Mouse (Mus musculus) Patski (cell line): Measurements from ENCODE around the gene Vwa2. TPM values are rescaled to one million over a fixed set of nuclear protein-coding genes. Genes with fewer than 3 reads are reported as not detected.

Experiments
- ATAC-seq: fragments of 100-300 bp; one replicate; pipeline ENCODE4 v1.8.0; 2021
- CTCF ChIA-PET: fragments of 350-600 bp; sonication (Branson Sonifier 250); formaldehyde crosslinking; loops from one replicate; lab custom pipeline; 2022; ENCODE audit warnings: inconsistent platforms; lab: Charles Lee
- POLR2A ChIA-PET: fragments of 350-600 bp; sonication (Branson Sonifier 250); formaldehyde crosslinking; loops from one replicate; lab custom pipeline; 2022; ENCODE audit warnings: antibody characterized with exemption, inconsistent platforms; lab: Charles Lee
- DNase-seq: peaks from one replicate; pipeline ENCODE4 v3.0.0-alpha.2; 2011; ENCODE audit warnings: low read depth, low spot score
- H3K27me3 ChIP-seq: fragments of 371-371 bp; one replicate; pipeline ENCODE4 v1.5.1; 2021
- CTCF ChIP-seq: fragments of 100-300 bp; IDR thresholded peaks from one replicate; pipeline ENCODE4 v1.5.1; 2021
- in situ Hi-C: fragments of 300-500 bp; cut with MboI; formaldehyde crosslinking; loops from 3 replicates; pipeline ENCODE4 v1.11.1; 2018; ENCODE audit warnings: low pct_unique_long_range_greater_than_20kb, mixed read lengths
- polyA plus RNA-seq: library from polyadenylated mRNA; unstranded; gene quantifications from one replicate; pipeline ENCODE4 v1.2.3, GENCODE M21; 2021

Gene Vwa2
- polyA plus RNA-seq, 1 experiment from 2014 or later, result 1.8 TPM

DNA sequence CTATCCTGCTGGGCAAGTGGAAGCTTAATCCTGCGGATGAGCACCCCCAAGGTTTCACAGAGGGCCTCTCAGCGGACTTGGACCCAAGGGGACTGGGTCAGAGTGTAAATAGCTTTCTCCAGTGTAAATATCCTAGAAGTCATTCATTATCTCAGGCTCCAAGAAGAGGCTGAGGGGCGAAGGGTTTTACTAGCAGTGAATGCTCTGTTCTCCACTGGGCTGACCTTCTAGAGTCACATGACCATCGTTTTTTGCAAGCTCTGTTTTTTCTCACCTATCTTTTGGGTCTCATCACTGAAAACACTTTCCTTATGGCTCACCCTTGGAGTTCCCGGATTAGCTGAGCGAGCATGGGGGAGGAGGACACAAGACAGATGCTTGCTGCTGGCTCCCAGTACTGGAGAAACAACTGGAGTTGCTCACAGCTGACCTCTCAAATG is 84.6 kb downstream of the Vwa2 start:
- ChIA-PET CTCF (interaction anchor here (0.9 to 1.8 kb wide), 5 partner anchors 10 to 73 kb away, joined by 3 to 4 read pairs (median 3); no protein-coding TSS in a partner anchor), POLR2A (interaction anchor here (1.0 kb wide), 1 partner anchor 9 kb away, joined by 3 read pairs; no protein-coding TSS in a partner anchor)
- no peaks in the 10 kb centered on the region for H3K27me3 ChIP-seq
- no peak for TF ChIP-seq CTCF
- ATAC-seq (no peak), DNase-seq (no peak)
- in situ Hi-C loops, result no loop called here

DNA sequence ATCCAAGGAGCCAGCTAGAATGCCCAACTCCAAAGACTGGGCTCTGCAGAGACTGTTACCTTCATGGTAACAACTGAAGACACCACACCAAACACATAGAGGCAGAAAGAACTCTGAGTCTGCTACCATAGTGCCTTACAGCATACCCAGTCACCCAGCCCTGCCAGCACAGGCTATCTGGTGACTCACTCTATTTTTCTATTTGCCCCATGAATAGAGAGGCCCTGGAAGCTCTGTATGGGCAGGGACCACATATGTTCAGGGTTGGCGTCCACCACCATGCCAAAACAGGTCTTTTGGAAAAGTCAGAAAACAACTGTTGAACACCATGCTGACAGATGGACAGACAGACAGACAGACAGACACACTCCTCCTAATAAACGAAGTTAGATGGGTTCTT is 85.0 kb downstream of the Vwa2 start:
- no peaks in the 10 kb centered on the region for H3K27me3 ChIP-seq
- ATAC-seq (peak; percentile 72), DNase-seq (no peak)
- no peak for TF ChIP-seq CTCF
- CTCF ChIA-PET, result interaction anchor here (0.9 to 1.8 kb wide), 4 partner anchors 10 to 72 kb away, joined by 3 to 4 read pairs (median 4); no protein-coding TSS in a partner anchor
- in situ Hi-C loops, result no loop called here
- POLR2A ChIA-PET, result interaction anchor here (1.0 kb wide), 1 partner anchor 10 kb away, joined by 3 read pairs; no protein-coding TSS in a partner anchor

DNA sequence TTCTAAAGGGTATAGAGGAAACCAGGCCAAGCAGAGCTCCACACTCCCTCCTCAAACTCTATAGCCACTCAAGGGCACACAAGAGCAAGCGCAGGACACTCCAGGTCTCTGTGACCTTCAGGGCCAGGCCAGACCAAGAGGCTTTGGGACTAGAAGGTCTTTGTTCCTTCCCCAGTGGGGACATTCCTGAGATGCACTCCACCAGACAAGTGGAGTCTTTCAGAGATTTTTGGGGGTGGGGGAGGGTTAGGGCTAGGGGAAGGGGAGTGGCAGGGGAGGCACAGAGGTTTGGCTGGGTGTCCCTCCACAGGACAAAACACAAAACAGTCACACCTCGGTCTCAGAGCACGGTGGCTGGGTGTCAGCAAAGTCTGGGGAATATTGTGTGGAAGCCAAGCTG is 85.6 kb downstream of the Vwa2 start:
- DNase-seq (no peak), ATAC-seq (no peak)
- H3K27me3 ChIP-seq, result no peaks in the 10 kb centered on the region
- in situ Hi-C loops, result no loop called here
- no peak for TF ChIP-seq CTCF
- ChIA-PET CTCF (interaction anchor here (1.0 to 1.8 kb wide), 3 partner anchors 11 to 20 kb away, joined by 3 to 4 read pairs (median 3); no protein-coding TSS in a partner anchor), POLR2A (interaction anchor here (0.9 kb wide), 1 partner anchor 22 kb away, joined by 4 read pairs; no protein-coding TSS in a partner anchor)

Other genes with a start within 250 kb of the Vwa2 start
- not detected for gene Adrb1, start 152.1 kb upstream of the Vwa2 start, polyA plus RNA-seq
- gene Ccdc186, start 52.1 kb upstream of the Vwa2 start, polyA plus RNA-seq, result 33.0 TPM
- 0.01 TPM for gene Tdrd1, start 48.0 kb upstream of the Vwa2 start, polyA plus RNA-seq
- gene Afap1l2, start 134.0 kb downstream of the Vwa2 start, polyA plus RNA-seq, result 132 TPM